In the genomic region with DNA sequence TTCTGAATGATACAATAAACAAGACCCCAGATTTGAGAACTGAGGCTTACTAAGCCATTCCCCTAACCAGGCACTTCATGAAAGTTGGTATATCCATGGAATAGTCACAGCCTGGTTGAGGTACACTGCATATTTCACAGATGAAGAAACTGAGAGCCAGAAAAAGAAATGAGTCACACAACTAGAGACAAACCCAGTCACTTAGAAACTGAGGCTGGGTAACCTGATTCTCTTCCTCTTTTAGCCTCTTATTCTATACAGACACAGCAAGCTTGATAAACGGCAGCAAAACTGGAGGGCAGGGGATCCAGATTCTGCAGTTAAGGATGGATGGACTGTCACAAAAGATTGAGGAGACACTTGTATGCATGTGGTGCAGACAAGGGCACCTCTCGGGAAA, we compare ENCODE assay signal across 18 mouse cellular contexts. TPM values are rescaled to one million over a fixed set of nuclear protein-coding genes. Genes with fewer than 3 reads are reported as not detected.
"Had no signal": no experiment of that assay in that cellular context is flagged by ENCODE, and none has a peak within 500 bp of the region (broad histone marks: within the 10 kb centered on the region; RNA-seq: fewer than 3 reads in every experiment).

No protein-coding gene starts in this region.

- H3K4me3 ChIP-seq: layer of hippocampus, adult 2 months; limb, embryonic 13.5 days; megakaryocyte, embryonic 14.5 days; midbrain, embryonic 13.5 days; myocyte; neural tube, embryonic 15.5 days had no signal

- H3K9me3 ChIP-seq: limb, embryonic 13.5 days; midbrain, embryonic 13.5 days; neural tube, embryonic 15.5 days had no signal

- H3K4me2 ChIP-seq: limb, embryonic 13.5 days; liver, embryonic 11.5 days; lung, embryonic 14.5 days; midbrain, embryonic 13.5 days; neural tube, embryonic 15.5 days had no signal

- H3K27ac ChIP-seq: layer of hippocampus, adult 2 months; limb, embryonic 13.5 days; midbrain, embryonic 13.5 days; neural tube, embryonic 15.5 days had no signal

- H3K36me3 ChIP-seq: neural tube, embryonic 15.5 days had no signal

- H3K27me3 ChIP-seq: limb, embryonic 13.5 days; midbrain, embryonic 13.5 days; neural tube, embryonic 15.5 days had no signal

- DNase-seq: kidney, postnatal 10 days; kidney, postnatal 4 days; lung, embryonic 14.5 days; right cerebral cortex, adult 18-20 months; right cerebral cortex, postnatal 25 days; thymus, adult 18-20 months; thymus, postnatal 14 days had no signal

- H3K9ac ChIP-seq: limb, embryonic 13.5 days; lung, embryonic 14.5 days; midbrain, embryonic 13.5 days; neural tube, embryonic 15.5 days had no signal

- ATAC-seq: midbrain, embryonic 13.5 days had no signal

RNA-seq across cellular contexts. Expression of a gene that starts 28.6 kb away (rescaled TPM):
- polyA plus RNA-seq: midbrain, embryonic 13.5 days; stomach, embryonic 14.5 days had no signal

RNA-seq across cellular contexts. Expression of a gene that starts 30.7 kb away (rescaled TPM):
- total RNA-seq: layer of hippocampus, adult 2 months; layer of hippocampus, postnatal 10 days; left cerebral cortex, postnatal 36 days had no signal
- polyA plus RNA-seq: midbrain, embryonic 13.5 days; myocyte; small intestine, adult 2 months had no signal
